Comparison of ENCODE assay signal across 19 mouse cellular contexts in the genomic region with DNA sequence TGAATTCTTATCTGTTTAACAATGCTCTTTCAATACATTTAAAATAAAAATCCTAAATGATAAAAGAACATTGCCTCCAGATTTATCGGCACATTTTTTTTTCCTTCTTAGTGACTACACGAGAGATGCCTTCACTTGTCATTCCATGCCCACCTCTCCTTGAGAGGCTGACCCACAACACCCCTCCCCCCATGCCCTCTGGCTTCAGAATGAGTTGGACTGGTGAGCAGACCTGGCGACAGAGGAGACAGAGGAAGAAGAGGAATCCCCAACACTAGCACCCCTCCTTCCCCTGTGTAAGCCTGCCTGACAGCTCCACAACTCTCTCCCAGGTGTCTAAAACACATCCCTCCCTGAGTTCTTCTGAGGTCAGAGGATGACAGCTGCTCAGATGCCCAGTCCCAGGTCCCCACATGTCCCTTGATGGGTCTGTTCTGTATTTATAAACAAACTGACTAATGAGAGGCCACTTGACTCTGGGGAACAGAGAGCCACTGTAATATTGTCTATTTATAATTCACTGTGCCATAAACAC.
A peak's percentile ranks its signal among the peaks of the same experiment; 100 is the strongest.
DNase-seq lines count a peak whose midpoint lies in the region; ATAC-seq and TF ChIP-seq lines count a peak whose summit lies in the region.
"Had no signal": no experiment of that assay in that cellular context is flagged by ENCODE, and none has a peak within 500 bp of the region (broad histone marks: within the 10 kb centered on the region; RNA-seq: fewer than 3 reads in every experiment).

No protein-coding gene starts in this region.

- no peak overlapping the region for H3K4me2 ChIP-seq in lung, embryonic 14.5 days
- H3K4me2 ChIP-seq: embryonic facial prominence, embryonic 12.5 days; forebrain, embryonic 12.5 days; hindbrain, embryonic 12.5 days had no signal

- H3K27me3 ChIP-seq in lung, embryonic 14.5 days (ENCODE audit: insufficient read depth, low read length) = no peaks in the 10 kb centered on the region
- H3K27me3 ChIP-seq: embryonic facial prominence, embryonic 12.5 days; forebrain, embryonic 12.5 days; hindbrain, embryonic 12.5 days had no signal

- no peak overlapping the region for H3K27ac ChIP-seq in lung, embryonic 14.5 days (ENCODE audit: low read depth)
- peak overlapping the region; percentile 36; the same call in 1 of the 2 replicates for H3K27ac ChIP-seq in olfactory bulb, adult 2 months (ENCODE audit: insufficient read depth, low read depth, low read length)
- H3K27ac ChIP-seq: embryonic facial prominence, embryonic 12.5 days; forebrain, embryonic 12.5 days; heart, embryonic 10.5 days; hindbrain, embryonic 12.5 days had no signal

- no peaks in the 10 kb centered on the region for H3K9me3 ChIP-seq in lung, embryonic 14.5 days (ENCODE audit: low read depth, low read length)
- H3K9me3 ChIP-seq: embryonic facial prominence, embryonic 12.5 days; forebrain, embryonic 12.5 days; G1E; heart, embryonic 10.5 days; hindbrain, embryonic 12.5 days had no signal

- no peak for TF ChIP-seq CTCF in lung, embryonic 14.5 days (IDR thresholded peaks at IDR 0.05; ENCODE audit: low read depth)
- no peak for TF ChIP-seq CTCF in lung, adult 2 months (IDR thresholded peaks at IDR 0.05; ENCODE audit: insufficient read depth, low read length)
- TF ChIP-seq CTCF in olfactory bulb, adult 2 months (IDR thresholded peaks at IDR 0.05; ENCODE audit: insufficient read depth, low read depth, low read length) = no peak

- WGBS in lung, embryonic 14.5 days = 33% methylated on average over 3 of the region's 3 CpGs
- 46% methylated on average over 3 of the region's 3 CpGs for WGBS in lung, adult 2 months
- WGBS in olfactory bulb, adult 2 months = 73% methylated on average over 3 of the region's 3 CpGs

- DNase-seq in cerebellum, postnatal 10 days = peak; percentile 58 to 63
- DNase-seq in cerebellum, adult 9-10 months = no peak
- peak; percentile 7 for DNase-seq in frontal cortex, postnatal 10 days (ENCODE audit: low spot score in 2 of 2)
- DNase-seq in frontal cortex, postnatal 14 days (ENCODE audit: low spot score in 2 of 2) = no peak
- DNase-seq in lung, embryonic 14.5 days = no peak
- no peak for DNase-seq in lung, adult 2 months
- DNase-seq in adrenal gland, postnatal 10 days = no peak
- DNase-seq: B cell, adult 2 months had no signal

- TF ChIP-seq POLR2A in lung, adult 2 months (IDR thresholded peaks at IDR 0.05; ENCODE audit: borderline replicate concordance, extremely low read depth, low read depth, low read length) = no peak
- TF ChIP-seq POLR2A in olfactory bulb, adult 2 months (IDR thresholded peaks at IDR 0.05; ENCODE audit: insufficient read depth, low read depth, low read length) = no peak

- no peak overlapping the region for H3K9ac ChIP-seq in lung, embryonic 14.5 days
- H3K9ac ChIP-seq: embryonic facial prominence, embryonic 12.5 days; forebrain, embryonic 12.5 days; hindbrain, embryonic 12.5 days had no signal

- H3K4me3 ChIP-seq in lung, embryonic 14.5 days (ENCODE audit: low read depth, low read length) = no peak overlapping the region
- H3K4me3 ChIP-seq in lung, adult 2 months (replicated peaks; ENCODE audit: extremely low read depth, low read depth, low read length) = no peak overlapping the region
- H3K4me3 ChIP-seq in olfactory bulb, adult 2 months (ENCODE audit: insufficient read depth, low read depth, low read length) = no peak overlapping the region
- H3K4me3 ChIP-seq: embryonic facial prominence, embryonic 12.5 days; forebrain, embryonic 12.5 days; heart, embryonic 10.5 days; hindbrain, embryonic 12.5 days had no signal

- H3K4me1 ChIP-seq in lung, embryonic 14.5 days (ENCODE audit: insufficient read depth) = no peaks in the 10 kb centered on the region
- no peaks in the 10 kb centered on the region for H3K4me1 ChIP-seq in lung, adult 2 months (ENCODE audit: control insufficient read depth, insufficient read depth, low read length)
- peaks cover 6% of the 10 kb centered on the region for H3K4me1 ChIP-seq in olfactory bulb, adult 2 months (ENCODE audit: control insufficient read depth, insufficient read depth, low read length)
- H3K4me1 ChIP-seq: embryonic facial prominence, embryonic 12.5 days; forebrain, embryonic 12.5 days; heart, embryonic 10.5 days; hindbrain, embryonic 12.5 days had no signal

- ATAC-seq in lung, embryonic 14.5 days (ENCODE audit: insufficient read depth) = peak; percentile 31; the same call in 1 of the 2 replicates
- ATAC-seq: activated CD4-positive, CD25-positive, alpha-beta regulatory T cell, adult 4 months; CD4-positive, CD25-positive, alpha-beta regulatory T cell, adult 4 months; inflammation-experienced regulatory T-cells, adult 6 months; intestine, postnatal 0 days; Patski had no signal

- H3K36me3 ChIP-seq in lung, embryonic 14.5 days (ENCODE audit: insufficient read depth) = no peaks in the 10 kb centered on the region
- H3K36me3 ChIP-seq: embryonic facial prominence, embryonic 12.5 days; forebrain, embryonic 12.5 days; G1E; heart, embryonic 10.5 days; hindbrain, embryonic 12.5 days had no signal

Comparison
In these comparisons a context has a peak if more than half of its experiments do, and no peak if none do; other contexts are left out.
1. DNase-seq: peak in cerebellum, postnatal 10 days (2 of 2) and frontal cortex, postnatal 10 days (2 of 2); none in cerebellum, adult 9-10 months (single experiment), frontal cortex, postnatal 14 days (0 of 2), lung, embryonic 14.5 days (single experiment), lung, adult 2 months (single experiment) and adrenal gland, postnatal 10 days (single experiment).